ENCODE assay signal across 8 mouse cellular contexts in the genomic region with DNA sequence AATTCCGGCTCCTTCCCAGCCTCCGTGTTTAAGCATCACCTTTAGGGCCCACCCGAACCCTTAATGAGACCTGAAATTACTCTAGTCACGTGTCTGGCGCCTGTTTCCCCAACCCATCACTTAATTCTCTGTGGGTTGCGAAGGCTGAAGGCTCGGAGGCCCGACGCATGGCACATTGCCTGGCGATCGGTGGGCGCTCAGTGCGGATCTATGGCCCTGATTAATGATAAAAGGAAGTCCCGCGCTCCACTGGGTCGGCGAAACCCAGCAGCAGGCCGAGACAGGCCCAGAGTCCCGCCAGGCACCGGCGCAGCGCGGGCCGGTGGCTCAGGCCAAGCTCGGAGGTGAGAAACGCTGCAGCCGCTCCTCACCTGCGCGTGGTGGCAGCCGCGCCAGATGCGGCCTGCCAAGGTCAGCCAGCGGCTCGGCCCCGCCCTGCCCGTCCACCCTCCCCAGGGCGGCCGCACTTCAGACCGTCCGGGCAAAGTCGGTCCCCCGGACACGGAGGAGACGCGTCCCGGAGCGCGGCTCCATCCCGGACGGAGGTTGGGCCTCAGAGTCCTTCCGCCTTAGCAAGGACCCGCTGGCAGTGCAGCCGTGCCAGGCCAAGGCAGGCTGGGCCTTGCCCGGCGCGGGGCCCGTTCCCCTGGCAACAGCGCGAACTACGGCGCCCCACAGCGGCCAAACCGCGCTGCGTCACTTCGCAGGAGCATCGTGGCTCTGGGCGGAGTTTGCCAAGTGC. TPM values are rescaled to one million over a fixed set of nuclear protein-coding genes. Genes with fewer than 3 reads are reported as not detected.
DNase-seq lines count a peak whose midpoint lies in the region; ATAC-seq lines count a peak whose summit lies in the region.

A gene (minus strand): TSS at position 464 of the 742 bp plus-strand sequence.

- H3K27me3 ChIP-seq in hindbrain, embryonic 12.5 days = no peaks in the 10 kb centered on the region

- peaks cover 25% of the 10 kb centered on the region for H3K4me1 ChIP-seq in hindbrain, embryonic 12.5 days

- H3K36me3 ChIP-seq in hindbrain, embryonic 12.5 days = no peaks in the 10 kb centered on the region

- peak; percentile 91 for DNase-seq in MN1 (ENCODE audit: low spot score)
- peak; percentile 97 for DNase-seq in cerebellum, postnatal 10 days
- peak; percentile 73 to 77 for DNase-seq in frontal cortex, postnatal 14 days (ENCODE audit: low spot score in 2 of 2)
- peak; percentile 82 for DNase-seq in layer of hippocampus, postnatal 14 days (ENCODE audit: low spot score in 2 of 2)
- peak; percentile 91 for DNase-seq in lung, postnatal 14 days
- DNase-seq in ovary, postnatal 36 days (ENCODE audit: low spot score) = peak; percentile 91
- DNase-seq in thymus, postnatal 14 days = peak; percentile 87

- under 1% methylated on average over 65 of the region's 68 CpGs for WGBS in hindbrain, embryonic 12.5 days

- H3K4me3 ChIP-seq in hindbrain, embryonic 12.5 days = peak within 1 kb of the TSS; percentile 82

- peak; percentile 91 for ATAC-seq in hindbrain, embryonic 12.5 days (ENCODE audit: low FRiP score)

- H3K4me2 ChIP-seq in hindbrain, embryonic 12.5 days (replicated peaks) = peak within 1 kb of the TSS; percentile 90

- peak within 1 kb of the TSS; percentile 92 for H3K9ac ChIP-seq in hindbrain, embryonic 12.5 days

- H3K9me3 ChIP-seq in hindbrain, embryonic 12.5 days (replicated peaks) = no peaks in the 10 kb centered on the region

- H3K27ac ChIP-seq in hindbrain, embryonic 12.5 days = peak within 1 kb of the TSS; percentile 79

RNA-seq across cellular contexts. Expression of the gene that starts here (rescaled TPM):
- polyA plus RNA-seq in hindbrain, embryonic 12.5 days (2016; fragmentation: Nextera tagmentation; extraction: Ambion mirVana) = 35.8 and 36.1 TPM in 2 replicates
- total RNA-seq in layer of hippocampus, postnatal 14 days (2021) = 10 to 100 TPM; 20.8 to 22.4 TPM

Comparison
In these comparisons a context has a peak if more than half of its experiments do, and no peak if none do; other contexts are left out.
1. Peak in every context shown above with its lines: DNase-seq, ATAC-seq, H3K4me3 ChIP-seq and H3K27ac ChIP-seq.